In the genomic region with DNA sequence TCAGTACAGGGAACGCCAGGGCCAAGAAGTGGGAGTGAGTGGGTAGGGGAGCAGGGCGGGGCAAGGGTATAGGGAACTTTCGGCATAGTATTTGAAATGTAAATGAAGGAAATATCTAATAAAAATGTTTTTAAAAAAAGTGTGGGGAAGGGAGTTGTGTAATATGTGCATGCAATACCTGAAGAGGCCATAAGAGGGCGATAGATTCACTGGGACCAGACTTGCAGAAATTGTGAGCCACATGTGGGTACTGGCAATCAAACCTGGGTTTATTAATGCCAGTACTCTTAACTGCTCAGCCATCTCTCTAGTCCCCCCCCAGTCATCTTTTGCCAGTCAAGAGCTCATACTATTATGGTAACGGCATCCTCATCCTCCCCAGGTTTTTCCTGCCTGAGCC, we compare ENCODE assay signal across 8 mouse cellular contexts. TPM values are rescaled to one million over a fixed set of nuclear protein-coding genes. Genes with fewer than 3 reads are reported as not detected.
DNase-seq lines count a peak whose midpoint lies in the region; ATAC-seq and TF ChIP-seq lines count a peak whose summit lies in the region.

No protein-coding gene starts in this region.

- H3K4me1 ChIP-seq in forebrain, embryonic 14.5 days (ENCODE audit: control insufficient read depth, insufficient read depth, low read length) = no peaks in the 10 kb centered on the region
- no peaks in the 10 kb centered on the region for H3K4me1 ChIP-seq in forebrain, embryonic 16.5 days (replicated peaks; ENCODE audit: control insufficient read depth, insufficient read depth, low read length)
- H3K4me1 ChIP-seq in midbrain, embryonic 11.5 days (ENCODE audit: control insufficient read depth, insufficient read depth, low read length) = no peaks in the 10 kb centered on the region
- no peaks in the 10 kb centered on the region for H3K4me1 ChIP-seq in midbrain, embryonic 13.5 days (replicated peaks)
- no peaks in the 10 kb centered on the region for H3K4me1 ChIP-seq in lung, postnatal 0 days (ENCODE audit: insufficient read depth, low read depth, low read length)

- no peaks in the 10 kb centered on the region for H3K9me3 ChIP-seq in forebrain, embryonic 14.5 days (replicated peaks; ENCODE audit: control insufficient read depth, low read length)
- H3K9me3 ChIP-seq in forebrain, embryonic 16.5 days (ENCODE audit: control insufficient read depth, low read length) = no peaks in the 10 kb centered on the region
- H3K9me3 ChIP-seq in midbrain, embryonic 11.5 days (ENCODE audit: control insufficient read depth, low read length) = no peaks in the 10 kb centered on the region
- H3K9me3 ChIP-seq in midbrain, embryonic 13.5 days = no peaks in the 10 kb centered on the region
- no peaks in the 10 kb centered on the region for H3K9me3 ChIP-seq in lung, postnatal 0 days (ENCODE audit: low read length)

- no peaks in the 10 kb centered on the region for H3K36me3 ChIP-seq in forebrain, embryonic 14.5 days (ENCODE audit: control insufficient read depth, insufficient read depth, low read length)
- no peaks in the 10 kb centered on the region for H3K36me3 ChIP-seq in forebrain, embryonic 16.5 days (ENCODE audit: control insufficient read depth, insufficient read depth)
- H3K36me3 ChIP-seq in midbrain, embryonic 11.5 days (ENCODE audit: control insufficient read depth, insufficient read depth, low read length) = no peaks in the 10 kb centered on the region
- H3K36me3 ChIP-seq in midbrain, embryonic 13.5 days = no peaks in the 10 kb centered on the region
- no peaks in the 10 kb centered on the region for H3K36me3 ChIP-seq in lung, postnatal 0 days (ENCODE audit: insufficient read depth, low read length)

- peak; percentile 82 for TF ChIP-seq CTCF in lung, postnatal 0 days (IDR thresholded peaks at IDR 0.05)

- TF ChIP-seq EP300 in lung, postnatal 0 days (IDR thresholded peaks at IDR 0.05) = no peak

- 43% methylated on average over 5 of the region's 5 CpGs for whole genome bisulfite sequencing in forebrain, embryonic 14.5 days
- 46% methylated on average over 5 of the region's 5 CpGs for whole genome bisulfite sequencing in forebrain, embryonic 16.5 days
- WGBS in midbrain, embryonic 11.5 days = 38% methylated on average over 5 of the region's 5 CpGs
- WGBS in midbrain, embryonic 13.5 days = 43% methylated on average over 5 of the region's 5 CpGs
- WGBS in lung, postnatal 0 days = 29% methylated on average over 5 of the region's 5 CpGs

- H3K4me2 ChIP-seq in forebrain, embryonic 14.5 days (ENCODE audit: low read length) = no peak overlapping the region
- no peak overlapping the region for H3K4me2 ChIP-seq in forebrain, embryonic 16.5 days (ENCODE audit: low read length)
- no peak overlapping the region for H3K4me2 ChIP-seq in midbrain, embryonic 11.5 days
- no peak overlapping the region for H3K4me2 ChIP-seq in midbrain, embryonic 13.5 days (replicated peaks)
- H3K4me2 ChIP-seq in lung, postnatal 0 days (replicated peaks; ENCODE audit: low read depth, low read length) = no peak overlapping the region

- no peak for ATAC-seq in forebrain, embryonic 14.5 days
- no peak for ATAC-seq in forebrain, embryonic 16.5 days
- ATAC-seq in midbrain, embryonic 11.5 days (ENCODE audit: low FRiP score) = no peak
- no peak for ATAC-seq in midbrain, embryonic 13.5 days
- ATAC-seq in lung, postnatal 0 days = no peak

- no peak overlapping the region for H3K27ac ChIP-seq in forebrain, embryonic 14.5 days (ENCODE audit: low read depth, low read length)
- no peak overlapping the region for H3K27ac ChIP-seq in forebrain, embryonic 16.5 days (ENCODE audit: low read length)
- H3K27ac ChIP-seq in midbrain, embryonic 11.5 days (ENCODE audit: low read depth, low read length) = no peak overlapping the region
- H3K27ac ChIP-seq in midbrain, embryonic 13.5 days = no peak overlapping the region
- H3K27ac ChIP-seq in lung, postnatal 0 days (ENCODE audit: low read length) = no peak overlapping the region

- no peaks in the 10 kb centered on the region for H3K27me3 ChIP-seq in forebrain, embryonic 14.5 days (replicated peaks; ENCODE audit: control insufficient read depth, insufficient read depth, low read length)
- no peaks in the 10 kb centered on the region for H3K27me3 ChIP-seq in forebrain, embryonic 16.5 days (replicated peaks; ENCODE audit: control insufficient read depth, insufficient read depth, low read length)
- H3K27me3 ChIP-seq in midbrain, embryonic 11.5 days (ENCODE audit: control insufficient read depth, insufficient read depth, low read length) = no peaks in the 10 kb centered on the region
- no peaks in the 10 kb centered on the region for H3K27me3 ChIP-seq in midbrain, embryonic 13.5 days
- no peaks in the 10 kb centered on the region for H3K27me3 ChIP-seq in lung, postnatal 0 days (replicated peaks; ENCODE audit: insufficient read depth, low read length)

- H3K9ac ChIP-seq in forebrain, embryonic 14.5 days (ENCODE audit: low read length) = no peak overlapping the region
- H3K9ac ChIP-seq in forebrain, embryonic 16.5 days (replicated peaks; ENCODE audit: low read depth, low read length) = no peak overlapping the region
- no peak overlapping the region for H3K9ac ChIP-seq in midbrain, embryonic 11.5 days (ENCODE audit: low read length)
- H3K9ac ChIP-seq in midbrain, embryonic 13.5 days (replicated peaks) = no peak overlapping the region
- H3K9ac ChIP-seq in lung, postnatal 0 days (replicated peaks; ENCODE audit: low read depth) = no peak overlapping the region

- DNase-seq in forebrain, embryonic 14.5 days (ENCODE audit: low spot score) = peak; percentile 29
- DNase-seq in midbrain, embryonic 11.5 days (ENCODE audit: low spot score, missing footprints) = peak; percentile 91
- DNase-seq in c-Kit-positive CD71-positive TER-119-negative erythroid progenitor cells, embryonic 14.5 days (ENCODE audit: low read depth) = peak; percentile 29
- DNase-seq in lung, postnatal 0 days (ENCODE audit: low spot score) = peak; percentile 60
- DNase-seq in frontal cortex, postnatal 25 days (ENCODE audit: low spot score in 2 of 2) = no peak
- no peak for DNase-seq in cerebellum, postnatal 25 days

- H3K4me3 ChIP-seq in forebrain, embryonic 14.5 days (ENCODE audit: low read depth, low read length) = no peak overlapping the region
- H3K4me3 ChIP-seq in forebrain, embryonic 16.5 days (replicated peaks; ENCODE audit: low read length) = no peak overlapping the region
- H3K4me3 ChIP-seq in midbrain, embryonic 11.5 days (ENCODE audit: low read depth, low read length) = no peak overlapping the region
- no peak overlapping the region for H3K4me3 ChIP-seq in midbrain, embryonic 13.5 days (replicated peaks)
- H3K4me3 ChIP-seq in lung, postnatal 0 days (ENCODE audit: low read depth, low read length) = no peak overlapping the region

RNA-seq across cellular contexts. Expression of a gene that starts 12.4 kb away (rescaled TPM):
- 0.69 and 1.1 TPM in 2 replicates for polyA plus RNA-seq in forebrain, embryonic 14.5 days (2014; fragmentation: Nextera tagmentation; extraction: Ambion mirVana)
- polyA plus RNA-seq in forebrain, embryonic 16.5 days (2015; fragmentation: Nextera tagmentation; extraction: Ambion mirVana) = 0.33 and 0.72 TPM in 2 replicates
- polyA plus RNA-seq in midbrain, embryonic 11.5 days (2014; fragmentation: Nextera tagmentation; extraction: Ambion mirVana) = 0.26 and 0.57 TPM in 2 replicates
- polyA plus RNA-seq in midbrain, embryonic 13.5 days (2015; fragmentation: Nextera tagmentation; extraction: Ambion mirVana) = 0.58 and 0.97 TPM in 2 replicates
- 149 and 172 TPM in 2 replicates for polyA plus RNA-seq in lung, postnatal 0 days (2015; fragmentation: Nextera tagmentation; extraction: Ambion mirVana)

RNA-seq across cellular contexts. Expression of a gene that starts 52.5 kb away (rescaled TPM):
- 0.12 and 0.27 TPM in 2 replicates for polyA plus RNA-seq in forebrain, embryonic 14.5 days (2014; fragmentation: Nextera tagmentation; extraction: Ambion mirVana)
- 0.38 TPM in 1 of 2 replicates, not detected in the other for polyA plus RNA-seq in forebrain, embryonic 16.5 days (2015; fragmentation: Nextera tagmentation; extraction: Ambion mirVana)
- polyA plus RNA-seq in midbrain, embryonic 11.5 days (2014; fragmentation: Nextera tagmentation; extraction: Ambion mirVana) = not detected in 2 replicates
- 0.22 and 0.46 TPM in 2 replicates for polyA plus RNA-seq in midbrain, embryonic 13.5 days (2015; fragmentation: Nextera tagmentation; extraction: Ambion mirVana)
- polyA plus RNA-seq in lung, postnatal 0 days (2015; fragmentation: Nextera tagmentation; extraction: Ambion mirVana) = 1.4 and 3.0 TPM in 2 replicates

Comparison
In these comparisons a context has a peak if more than half of its experiments do, and no peak if none do; other contexts are left out.
1. DNase-seq: peak in forebrain, embryonic 14.5 days (single experiment), midbrain, embryonic 11.5 days (single experiment), c-Kit-positive CD71-positive TER-119-negative erythroid progenitor cells, embryonic 14.5 days (single experiment) and lung, postnatal 0 days (single experiment); none in frontal cortex, postnatal 25 days (0 of 2) and cerebellum, postnatal 25 days (0 of 2).
2. RNA of a gene that starts 12.4 kb away (polyA plus RNA-seq): 149 to 172 TPM in lung, postnatal 0 days; 0.69 to 1.1 TPM in forebrain, embryonic 14.5 days, 0.58 to 0.97 TPM in midbrain, embryonic 13.5 days, 0.33 to 0.72 TPM in forebrain, embryonic 16.5 days and 0.26 to 0.57 TPM in midbrain, embryonic 11.5 days; every median in the first group is over 10 times any median in the second.